Comparison of ENCODE assay signal across 8 mouse cellular contexts in genomic region chr13:22035267-22036148, GRCm38 (mm10). TPM values are rescaled to one million over a fixed set of nuclear protein-coding genes. Genes with fewer than 3 reads are reported as not detected.
A peak's percentile ranks its signal among the peaks of the same experiment; 100 is the strongest.
DNase-seq lines count a peak whose midpoint lies in the region; ATAC-seq and TF ChIP-seq lines count a peak whose summit lies in the region.
"Not testable (repeated sequence)": the region's sequence is repeated elsewhere in the genome, so short reads cannot be mapped to it uniquely, and the experiment has no call there.

Gene Hist1h2ah (minus strand): TSS chr13:22035568.
Gene Hist1h2bk (plus strand): TSS chr13:22035870.

- not testable (repeated sequence) for H3K79me3 ChIP-seq in C2C12 (ENCODE audit: low read depth)

- peak within 1 kb of the TSS; percentile 69 for H3K9ac ChIP-seq in kidney, embryonic 14.5 days (ENCODE audit: low read depth, low read length)
- H3K9ac ChIP-seq in limb, embryonic 14.5 days (ENCODE audit: low read depth, low read length, severe bottlenecking): peak within 1 kb of the TSS; percentile 57
- peak within 1 kb of the TSS; percentile 35; the same call in 1 of the 2 replicates for H3K9ac ChIP-seq in midbrain, embryonic 16.5 days (ENCODE audit: low read depth, low read length)

- TF ChIP-seq POLR2A in brain, embryonic 14.5 days (IDR thresholded peaks at IDR 0.05; ENCODE audit: borderline replicate concordance, extremely low read depth, insufficient read depth, insufficient read length, poor library complexity, severe bottlenecking); limb, embryonic 14.5 days (IDR thresholded peaks at IDR 0.05; ENCODE audit: borderline replicate concordance, extremely low read depth, insufficient read depth, insufficient read length); spleen, adult 2 months (IDR thresholded peaks at IDR 0.05; ENCODE audit: low read depth, low read length): not testable (repeated sequence)

- not testable (repeated sequence) for H3K9me3 ChIP-seq in heart, embryonic 10.5 days; kidney, embryonic 14.5 days (ENCODE audit: control insufficient read depth, low read length); limb, embryonic 14.5 days (ENCODE audit: control insufficient read depth, low read length); midbrain, embryonic 16.5 days (replicated peaks; ENCODE audit: control insufficient read depth, low read length, poor library complexity, severe bottlenecking)

- not testable (repeated sequence) for TF ChIP-seq CTCF in C2C12 (IDR thresholded peaks at IDR 0.05; ENCODE audit: control insufficient read depth, insufficient read depth, insufficient read length); brain, embryonic 14.5 days (IDR thresholded peaks at IDR 0.05; ENCODE audit: borderline replicate concordance, extremely low read depth, insufficient read depth, insufficient read length); spleen, adult 2 months (IDR thresholded peaks at IDR 0.05; ENCODE audit: extremely low read depth, insufficient read depth, insufficient read length, insufficient replicate concordance)

- DNase-seq in brain, embryonic 14.5 days (ENCODE audit: low read depth): peak; percentile 99
- peak; percentile 96 for DNase-seq in heart, embryonic 10.5 days (ENCODE audit: low spot score)
- DNase-seq in limb, embryonic 14.5 days (ENCODE audit: low spot score): peak; percentile 98
- DNase-seq in spleen, adult 2 months (ENCODE audit: low read depth in 1 of 2, low spot score in 2 of 2): peak; percentile 76 to 87

- not testable (repeated sequence) for H3K36me3 ChIP-seq in C2C12 (ENCODE audit: control insufficient read depth, insufficient read depth); heart, embryonic 10.5 days; kidney, embryonic 14.5 days (ENCODE audit: control insufficient read depth, insufficient read depth, low read length); limb, embryonic 14.5 days (ENCODE audit: control insufficient read depth, insufficient read depth, low read length); midbrain, embryonic 16.5 days (ENCODE audit: control insufficient read depth, insufficient read depth, low read length); spleen, adult 2 months (ENCODE audit: control insufficient read depth, insufficient read depth, low read length)

- peak within 1 kb of the TSS; percentile 87 for H3K27ac ChIP-seq in heart, embryonic 10.5 days
- H3K27ac ChIP-seq in kidney, embryonic 14.5 days (ENCODE audit: low read depth, low read length): peak within 1 kb of the TSS; percentile 96
- peak within 1 kb of the TSS; percentile 79 for H3K27ac ChIP-seq in limb, embryonic 14.5 days (replicated peaks; ENCODE audit: low read depth, low read length)
- H3K27ac ChIP-seq in midbrain, embryonic 16.5 days (ENCODE audit: low read length): peak within 1 kb of the TSS; percentile 59; the same call in 1 of the 2 replicates
- H3K27ac ChIP-seq in spleen, adult 2 months (ENCODE audit: insufficient read depth, low read length): peak within 1 kb of the TSS; percentile 80

- not testable (repeated sequence) for H3K79me2 ChIP-seq in C2C12 (ENCODE audit: control insufficient read depth, insufficient read depth)

- H3K4me1 ChIP-seq in heart, embryonic 10.5 days: peaks cover 12% of the 10 kb centered on the region; the same call in 1 of the 2 replicates
- peaks cover 11% of the 10 kb centered on the region for H3K4me1 ChIP-seq in kidney, embryonic 14.5 days (ENCODE audit: control insufficient read depth, insufficient read depth, low read length)
- H3K4me1 ChIP-seq in limb, embryonic 14.5 days (ENCODE audit: control insufficient read depth, insufficient read depth, low read length): peaks cover 16% of the 10 kb centered on the region
- H3K4me1 ChIP-seq in midbrain, embryonic 16.5 days (ENCODE audit: control insufficient read depth, insufficient read depth, low read length): peaks cover 22% of the 10 kb centered on the region
- not testable (repeated sequence) for H3K4me1 ChIP-seq in spleen, adult 2 months (ENCODE audit: control insufficient read depth, insufficient read depth, insufficient read length)

- H3K4me3 ChIP-seq in C2C12 (ENCODE audit: insufficient read depth, poor library complexity, severe bottlenecking): peak within 1 kb of the TSS; percentile 45
- H3K4me3 ChIP-seq in heart, embryonic 10.5 days: peak within 1 kb of the TSS; percentile 57
- peak within 1 kb of the TSS; percentile 45 for H3K4me3 ChIP-seq in kidney, embryonic 14.5 days (ENCODE audit: low read length)
- peak within 1 kb of the TSS; percentile 40 for H3K4me3 ChIP-seq in limb, embryonic 14.5 days (replicated peaks; ENCODE audit: low read length)
- peak within 1 kb of the TSS; percentile 43 for H3K4me3 ChIP-seq in midbrain, embryonic 16.5 days (ENCODE audit: low read depth, low read length)
- H3K4me3 ChIP-seq in spleen, adult 2 months (ENCODE audit: extremely low read depth, insufficient read depth, insufficient read length): peak within 1 kb of the TSS; percentile 64; the same call in 1 of the 2 replicates

- H3K27me3 ChIP-seq in C2C12 (ENCODE audit: control insufficient read depth, insufficient read depth, insufficient read length); heart, embryonic 10.5 days (ENCODE audit: insufficient read depth, poor library complexity, severe bottlenecking); kidney, embryonic 14.5 days (ENCODE audit: control insufficient read depth, insufficient read depth, low read length); limb, embryonic 14.5 days (ENCODE audit: control insufficient read depth, insufficient read depth, low read length); midbrain, embryonic 16.5 days (ENCODE audit: control insufficient read depth, insufficient read depth, low read depth, low read length); spleen, adult 2 months (ENCODE audit: control insufficient read depth, insufficient read depth, low read length): not testable (repeated sequence)

- WGBS in heart, embryonic 10.5 days: under 1% methylated on average over 30 of the region's 69 CpGs
- under 1% methylated on average over 20 of the region's 69 CpGs for WGBS in kidney, embryonic 14.5 days
- WGBS in limb, embryonic 14.5 days: 2% methylated on average over 21 of the region's 69 CpGs
- under 1% methylated on average over 21 of the region's 69 CpGs for WGBS in midbrain, embryonic 16.5 days
- WGBS in spleen, adult 2 months: under 1% methylated on average over 26 of the region's 69 CpGs

- peak; percentile 86 for ATAC-seq in erythroblast, adult 5-6 weeks (replicated peaks; ENCODE audit: low FRiP score, poor library complexity, severe bottlenecking)
- ATAC-seq in kidney, embryonic 14.5 days (ENCODE audit: low FRiP score, low TSS enrichment): peak; percentile 98
- ATAC-seq in limb, embryonic 14.5 days (ENCODE audit: low FRiP score, low read depth): peak; percentile 96
- ATAC-seq in midbrain, embryonic 16.5 days: peak; percentile 99

- peak within 1 kb of the TSS; percentile 83 for H3ac ChIP-seq in C2C12 (ENCODE audit: control insufficient read depth, insufficient read length, low read depth)

- H3K4me2 ChIP-seq in kidney, embryonic 14.5 days (replicated peaks; ENCODE audit: low read depth, low read length): peak within 1 kb of the TSS; percentile 72
- peak within 1 kb of the TSS; percentile 62 for H3K4me2 ChIP-seq in limb, embryonic 14.5 days (replicated peaks; ENCODE audit: low read depth, low read length, severe bottlenecking)
- peak within 1 kb of the TSS; percentile 74 for H3K4me2 ChIP-seq in midbrain, embryonic 16.5 days (ENCODE audit: low read length)

RNA-seq across cellular contexts. Expression of gene Hist1h2ah, which starts in this region (rescaled TPM):
- 9.5 TPM for polyA plus RNA-seq in C2C12 (2012; fragmentation: generic; extraction: Trizol)
- 8.8 and 13.4 TPM in 2 replicates for polyA plus RNA-seq in brain, embryonic 14.5 days (2012; rRNA removed)
- 2.5 TPM in 1 of 2 replicates, not detected in the other for total RNA-seq in erythroblast, adult 5-6 weeks (2015; ENCODE audit: low replicate concordance)
- total RNA-seq in erythroblast, adult 5-6 weeks (2017; ENCODE audit: low replicate concordance): 462 and 930 TPM in 2 replicates
- polyA plus RNA-seq in heart, embryonic 10.5 days (2016; fragmentation: Nextera tagmentation; extraction: Ambion mirVana): 3.5 and 4.5 TPM in 2 replicates
- 8.6 and 14.9 TPM in 2 replicates for polyA plus RNA-seq in kidney, embryonic 14.5 days (2014; fragmentation: Nextera tagmentation; extraction: Ambion mirVana)
- 5.5 and 14.9 TPM in 2 replicates for polyA plus RNA-seq in limb, embryonic 14.5 days (2012; rRNA removed)
- polyA plus RNA-seq in limb, embryonic 14.5 days (2014; fragmentation: Nextera tagmentation; extraction: Ambion mirVana): 6.5 and 22.1 TPM in 2 replicates
- polyA plus RNA-seq in midbrain, embryonic 16.5 days (2015; fragmentation: Nextera tagmentation; extraction: Ambion mirVana): not detected in 2 replicates
- polyA plus RNA-seq in spleen, adult 2 months (2012; rRNA removed): 51.3 and 149 TPM in 2 replicates

RNA-seq across cellular contexts. Expression of gene Hist1h2bk, which starts in this region (rescaled TPM):
- polyA plus RNA-seq in C2C12 (2012; fragmentation: generic; extraction: Trizol): 12.8 TPM
- polyA plus RNA-seq in brain, embryonic 14.5 days (2012; rRNA removed): 20.9 and 21.3 TPM in 2 replicates
- total RNA-seq in erythroblast, adult 5-6 weeks (2015; ENCODE audit: low replicate concordance): 14.6 and 64.4 TPM in 2 replicates
- 627 and 660 TPM in 2 replicates for total RNA-seq in erythroblast, adult 5-6 weeks (2017; ENCODE audit: low replicate concordance)
- 3.1 and 6.4 TPM in 2 replicates for polyA plus RNA-seq in heart, embryonic 10.5 days (2016; fragmentation: Nextera tagmentation; extraction: Ambion mirVana)
- polyA plus RNA-seq in kidney, embryonic 14.5 days (2014; fragmentation: Nextera tagmentation; extraction: Ambion mirVana): 14.1 and 26.0 TPM in 2 replicates
- 24.6 and 30.5 TPM in 2 replicates for polyA plus RNA-seq in limb, embryonic 14.5 days (2012; rRNA removed)
- 6.9 and 7.1 TPM in 2 replicates for polyA plus RNA-seq in limb, embryonic 14.5 days (2014; fragmentation: Nextera tagmentation; extraction: Ambion mirVana)
- polyA plus RNA-seq in midbrain, embryonic 16.5 days (2015; fragmentation: Nextera tagmentation; extraction: Ambion mirVana): 1.3 TPM in 1 of 2 replicates, not detected in the other
- polyA plus RNA-seq in spleen, adult 2 months (2012; rRNA removed): 30.0 and 45.9 TPM in 2 replicates

Comparison
In these comparisons a context has a peak if more than half of its experiments do, and no peak if none do; other contexts are left out.
1. Peak in every context shown above with its lines: DNase-seq, ATAC-seq, H3K4me3 ChIP-seq and H3K27ac ChIP-seq.